10 mouse cellular contexts compared by ENCODE assay signal in the genomic region with DNA sequence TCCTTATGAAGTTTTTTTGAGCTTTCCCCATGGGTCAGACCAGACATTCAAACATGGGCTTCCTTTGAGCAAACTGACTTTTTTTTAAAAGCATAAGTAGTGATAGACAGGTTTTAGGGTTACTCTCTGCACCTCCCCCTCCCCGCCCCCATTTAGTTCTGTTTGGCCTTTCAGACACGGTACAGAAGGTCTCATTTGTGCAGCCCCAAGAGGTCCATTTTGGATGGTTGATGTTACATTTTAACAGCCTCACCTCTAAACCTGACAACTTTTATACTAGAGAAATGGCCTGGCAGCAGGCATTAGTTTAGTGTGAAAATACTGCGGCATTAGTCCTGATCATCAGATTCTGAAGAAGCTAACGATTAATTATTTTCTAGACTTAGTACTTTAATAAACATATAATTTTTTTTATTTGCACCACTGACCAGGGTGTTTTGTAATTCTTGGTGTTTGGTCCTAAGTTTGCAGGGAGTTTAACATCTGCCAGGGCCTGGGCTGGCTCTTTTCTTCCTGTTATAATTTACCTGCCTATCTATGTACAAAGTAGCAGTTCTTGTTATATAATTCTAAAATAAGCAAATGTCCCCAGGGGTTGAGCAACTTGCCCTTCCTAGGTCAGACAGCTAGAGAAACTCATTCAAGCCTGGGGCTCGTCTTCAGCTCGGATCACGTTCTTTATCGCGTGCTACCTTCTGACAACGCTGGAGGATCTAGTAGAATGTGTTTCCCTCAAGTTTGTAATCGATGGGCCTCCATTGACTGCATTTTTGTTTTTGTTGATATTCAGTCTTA.
"Had no signal": no experiment of that assay in that cellular context is flagged by ENCODE, and none has a peak within 500 bp of the region (broad histone marks: within the 10 kb centered on the region; RNA-seq: fewer than 3 reads in every experiment).

No protein-coding gene starts in this region.

- H3K4me3 ChIP-seq: left cerebral cortex, adult 2 months; limb, embryonic 10.5 days; midbrain, embryonic 12.5 days; neural tube, embryonic 13.5 days had no signal

- DNase-seq: lung, adult 18-20 months; right cerebral cortex, postnatal 25 days; thymus, postnatal 36 days had no signal

- H3K4me1 ChIP-seq: midbrain, embryonic 12.5 days had no signal

- H3K27me3 ChIP-seq: midbrain, embryonic 12.5 days; neural tube, embryonic 13.5 days had no signal

- H3K4me2 ChIP-seq: midbrain, embryonic 12.5 days; neural tube, embryonic 13.5 days had no signal

- H3K36me3 ChIP-seq: neural tube, embryonic 13.5 days had no signal

- ATAC-seq: hindbrain, postnatal 0 days; midbrain, embryonic 16.5 days had no signal

- H3K27ac ChIP-seq: hindbrain, postnatal 0 days; kidney, postnatal 0 days; left cerebral cortex, adult 2 months; limb, embryonic 10.5 days; midbrain, embryonic 12.5 days; neural tube, embryonic 13.5 days had no signal

- H3K9me3 ChIP-seq: limb, embryonic 10.5 days; midbrain, embryonic 12.5 days; neural tube, embryonic 13.5 days had no signal

- H3K9ac ChIP-seq: midbrain, embryonic 12.5 days; neural tube, embryonic 13.5 days had no signal
